8 mouse cellular contexts compared by ENCODE assay signal in the genomic region with DNA sequence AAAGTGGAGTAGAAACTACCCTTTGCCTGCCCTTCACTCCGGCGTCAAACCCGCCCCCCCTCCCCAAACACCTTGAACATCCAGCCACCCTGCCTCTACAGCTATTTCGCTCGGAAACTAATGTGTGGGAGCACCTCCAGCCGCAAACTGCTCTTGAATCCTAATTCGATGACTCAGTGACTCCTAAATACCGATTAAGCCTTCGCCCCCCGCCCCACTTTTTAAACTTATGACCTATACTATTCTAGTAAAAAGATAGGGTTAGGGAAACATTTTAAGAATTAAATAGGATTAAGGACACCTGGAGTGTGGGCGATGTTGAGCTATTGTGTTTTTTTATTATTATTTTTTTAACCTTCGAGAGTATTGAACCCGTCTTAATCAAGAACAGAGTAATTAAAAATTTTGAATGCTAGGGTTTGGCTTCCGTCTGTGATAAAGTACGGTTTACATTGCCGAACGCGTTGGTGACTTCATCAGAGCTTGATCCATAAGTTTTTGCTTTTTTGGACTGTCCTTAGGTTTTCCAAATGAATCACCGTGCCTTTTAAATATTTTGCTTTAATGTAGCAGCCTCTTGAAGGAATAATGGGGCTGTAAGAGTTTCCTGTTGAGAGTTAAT. TPM values are rescaled to one million over a fixed set of nuclear protein-coding genes. Genes with fewer than 3 reads are reported as not detected.
DNase-seq lines count a peak whose midpoint lies in the region; ATAC-seq lines count a peak whose summit lies in the region.

No protein-coding gene starts in this region.

- H3K4me2 ChIP-seq in stomach, embryonic 14.5 days (replicated peaks; ENCODE audit: low read depth, low read length): peak overlapping the region; percentile 82

- peaks cover 28% of the 10 kb centered on the region for H3K4me1 ChIP-seq in limb, embryonic 10.5 days
- H3K4me1 ChIP-seq in stomach, embryonic 14.5 days (ENCODE audit: control insufficient read depth, insufficient read depth, low read length): peaks cover 18% of the 10 kb centered on the region; the same call in 1 of the 2 replicates

- 0 out of 2 replicates have a peak, but pooled peaks cover 4% of the 10 kb centered on the region for H3K36me3 ChIP-seq in limb, embryonic 10.5 days
- H3K36me3 ChIP-seq in stomach, embryonic 14.5 days (ENCODE audit: control insufficient read depth, insufficient read depth, low read length): no peaks in the 10 kb centered on the region

- peak; percentile 49 for DNase-seq in embryo, embryonic 10.5 days (ENCODE audit: low spot score)
- DNase-seq in embryo, embryonic 11 days: no peak
- peak; percentile 4 for DNase-seq in thymus, postnatal 0 days (ENCODE audit: low spot score)
- no peak for DNase-seq in thymus, adult 18-20 months
- no peak for DNase-seq in limb, embryonic 10.5 days (ENCODE audit: low spot score)
- no peak for DNase-seq in testis, postnatal 10 days (ENCODE audit: low spot score)
- no peak for DNase-seq in layer of hippocampus, adult 8-10 months (ENCODE audit: low spot score in 2 of 2)

- WGBS in limb, embryonic 10.5 days: under 1% methylated on average over 19 of the region's 19 CpGs
- under 1% methylated on average over 19 of the region's 19 CpGs for WGBS in stomach, embryonic 14.5 days

- no peak for ATAC-seq in stomach, embryonic 14.5 days (ENCODE audit: insufficient number of reproducible peaks, insufficient read depth, low FRiP score, low read depth)

- peak overlapping the region; percentile 99 for H3K4me3 ChIP-seq in limb, embryonic 10.5 days
- H3K4me3 ChIP-seq in stomach, embryonic 14.5 days (ENCODE audit: low read depth, low read length): peak overlapping the region; percentile 97

- H3K9me3 ChIP-seq in limb, embryonic 10.5 days (replicated peaks): no peaks in the 10 kb centered on the region
- H3K9me3 ChIP-seq in stomach, embryonic 14.5 days (ENCODE audit: control insufficient read depth, low read depth, low read length): no peaks in the 10 kb centered on the region

- peak overlapping the region; percentile 99 for H3K9ac ChIP-seq in stomach, embryonic 14.5 days (replicated peaks; ENCODE audit: low read depth, low read length)

- peak overlapping the region; percentile 100 for H3K27ac ChIP-seq in limb, embryonic 10.5 days
- peak overlapping the region; percentile 100 for H3K27ac ChIP-seq in stomach, embryonic 14.5 days (ENCODE audit: low read length)

- H3K27me3 ChIP-seq in limb, embryonic 10.5 days (ENCODE audit: low read depth, poor library complexity, severe bottlenecking): no peaks in the 10 kb centered on the region
- no peaks in the 10 kb centered on the region for H3K27me3 ChIP-seq in stomach, embryonic 14.5 days (ENCODE audit: control insufficient read depth, insufficient read depth, low read length)

RNA-seq across cellular contexts. Expression of a gene that starts 0.9 kb away (rescaled TPM):
- polyA plus RNA-seq in thymus, postnatal 0 days (2015; fragmentation: Nextera tagmentation; extraction: Ambion mirVana): 5.3 and 6.4 TPM in 2 replicates
- polyA plus RNA-seq in limb, embryonic 10.5 days (2016; fragmentation: Nextera tagmentation; extraction: Ambion mirVana): 14.9 and 17.1 TPM in 2 replicates
- 18.0 and 19.1 TPM in 2 replicates for polyA plus RNA-seq in stomach, embryonic 14.5 days (2014; fragmentation: Nextera tagmentation; extraction: Ambion mirVana)
- 100 to 1,000 TPM in 2 of 4 experiments, 10 to 100 TPM in 2; 79.4 to 115 (median 97.4) TPM for total RNA-seq in layer of hippocampus, adult 8-10 months (2022)

Comparison
In these comparisons a context has a peak if more than half of its experiments do, and no peak if none do; other contexts are left out.
1. DNase-seq: peak in embryo, embryonic 10.5 days (single experiment) and thymus, postnatal 0 days (single experiment); none in embryo, embryonic 11 days (single experiment), thymus, adult 18-20 months (0 of 2), limb, embryonic 10.5 days (single experiment), testis, postnatal 10 days (single experiment) and layer of hippocampus, adult 8-10 months (0 of 2).